Mouse (Mus musculus): ENCODE results near the gene Zfp148. TPM values are rescaled to one million over a fixed set of nuclear protein-coding genes. Genes with fewer than 3 reads are reported as not detected.

Zfp148 gene
- polyA plus RNA-seq, 1 experiment from 2014 or later: 54.2 TPM

Other genes with a start within 250 kb of the Zfp148 start
- 20.0 and 21.4 TPM in 2 replicates for gene Osbpl11, start 195.8 kb upstream of the Zfp148 start, polyA plus RNA-seq (2015; fragmentation: Nextera tagmentation; extraction: Ambion mirVana)
- 82.5 and 85.3 TPM in 2 replicates for gene Snx4, start 129.4 kb upstream of the Zfp148 start, polyA plus RNA-seq (2015; fragmentation: Nextera tagmentation; extraction: Ambion mirVana)
- gene Slc12a8, start 136.5 kb downstream of the Zfp148 start, polyA plus RNA-seq (2015; fragmentation: Nextera tagmentation; extraction: Ambion mirVana): 0.65 and 0.82 TPM in 2 replicates

Measured in midbrain, embryonic 15.5 days (tissue).